Mouse (Mus musculus) CH12.LX (cell line): ENCODE data around the gene Kalrn.

ENCODE experiments used
- CTCF ChIP-seq, 2 experiments: IDR thresholded peaks in 1 of 2; conservative IDR thresholded peaks in 1 of 2; 2 replicates each; pipeline ENCODE4 v1.5.1; 2011 to 2012; ENCODE audit warnings: low read depth in 2 of 2, low read length in 2 of 2, improper control_type of control experiment in 1 of 2, inconsistent platforms in 1 of 2, mild to moderate bottlenecking in 1 of 2, moderate library complexity in 1 of 2
- NRF1 ChIP-seq: IDR thresholded peaks from 2 replicates; pipeline ENCODE4 v1.6.1; 2014; ENCODE audit warnings: low read depth, mild to moderate bottlenecking, inconsistent platforms, low read length, improper control_type of control experiment, moderate library complexity
- POLR2AphosphoS2 ChIP-seq: IDR thresholded peaks from 2 replicates; pipeline ENCODE4 v1.6.1; 2011; ENCODE audit warnings: low read depth, low read length, improper control_type of control experiment
- RAD21 ChIP-seq: IDR thresholded peaks from 2 replicates; pipeline ENCODE4 v1.6.1; 2011; ENCODE audit warnings: low read depth, mild to moderate bottlenecking, low read length, improper control_type of control experiment, moderate library complexity

DNA sequence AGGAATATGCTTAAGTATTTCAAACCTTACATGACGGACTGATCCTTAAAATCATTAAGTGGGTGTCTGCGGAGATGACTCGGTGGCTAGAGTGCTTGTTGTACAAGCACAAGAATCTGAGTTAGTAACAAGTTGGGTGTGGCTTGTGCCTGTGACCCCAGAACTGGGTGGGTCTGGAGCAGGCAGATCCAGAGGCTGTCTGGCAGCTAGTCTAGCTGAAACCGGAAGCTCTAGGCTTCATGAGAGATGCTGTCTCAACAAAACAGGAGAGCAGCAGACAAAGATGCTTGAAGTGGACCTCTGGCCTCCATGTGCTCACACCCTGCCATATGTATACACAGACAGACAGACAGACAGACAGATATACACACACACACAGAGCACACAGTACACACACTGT lies 582.6 kb downstream of the Kalrn start:
- TF ChIP-seq CTCF (conservative IDR thresholded peaks at IDR 0.05 in 1 of 2, IDR thresholded peaks at IDR 0.05 in 1 of 2; ENCODE audit: low read depth in 2 of 2, low read length in 2 of 2) (no peak), NRF1 (no peak), POLR2AphosphoS2 (no peak), RAD21 (no peak)
